Mouse (Mus musculus) ES-E14 (cell line): ENCODE measurements around the gene Apol6. TPM values are rescaled to one million over a fixed set of nuclear protein-coding genes. Genes with fewer than 3 reads are reported as not detected.
A peak's percentile ranks its signal among the peaks of the same experiment; 100 is the strongest.

ENCODE experiments used
- DNase-seq: peaks from one replicate; pipeline ENCODE4 v3.0.0-alpha.2; 2013; ENCODE audit warnings: low read depth, low spot score
- H3K27ac ChIP-seq: 2 replicates; pipeline ENCODE4 v1.5.1; 2012; ENCODE audit warnings: low read depth, mild to moderate bottlenecking, low read length, moderate library complexity, mixed read lengths; ENCODE audit not compliant: poor library complexity, insufficient read depth, severe bottlenecking
- H3K36me3 ChIP-seq: 2 replicates; pipeline ENCODE4 v1.6.1; 2012; ENCODE audit warnings: mild to moderate bottlenecking, low read length, moderate library complexity, mixed read lengths; ENCODE audit not compliant: control insufficient read depth, poor library complexity, insufficient read depth, severe bottlenecking
- H3K4me1 ChIP-seq, 2 experiments: fragments of 150-350 bp in 1 of 2; sonication (generic) in 1 of 2; 2 replicates each; pipeline ENCODE4 v1.6.1; 2012; ENCODE audit warnings: low read length in 2 of 2, mild to moderate bottlenecking in 1 of 2, mixed read lengths in 1 of 2; ENCODE audit not compliant: control insufficient read depth in 2 of 2, insufficient read depth in 2 of 2, poor library complexity in 1 of 2
- H3K4me3 ChIP-seq, 2 experiments: fragments of 150-350 bp in 1 of 2; sonication (generic) in 1 of 2; 2 replicates each; pipeline ENCODE4 v1.5.1; 2012; ENCODE audit warnings: low read length in 2 of 2, low read depth in 1 of 2, mild to moderate bottlenecking in 1 of 2, mixed read lengths in 1 of 2; ENCODE audit not compliant: insufficient read depth in 1 of 2, poor library complexity in 1 of 2, severe bottlenecking in 1 of 2
- H3K9ac ChIP-seq: 2 replicates; pipeline ENCODE4 v1.6.1; 2012; ENCODE audit warnings: low read depth, mild to moderate bottlenecking, low read length, mixed read lengths; ENCODE audit not compliant: poor library complexity, insufficient read depth, severe bottlenecking
- H3K9me3 ChIP-seq: fragments of 150-350 bp; sonication (generic); 2 replicates; pipeline ENCODE4 v1.6.1; 2012; ENCODE audit warnings: low read depth, mild to moderate bottlenecking, low read length; ENCODE audit not compliant: control insufficient read depth, insufficient read depth
- CHD2 ChIP-seq: IDR thresholded peaks from 2 replicates; pipeline ENCODE4 v1.6.1; 2014; ENCODE audit warnings: mild to moderate bottlenecking, low read depth, low read length, inconsistent platforms
- HCFC1 ChIP-seq: IDR thresholded peaks from 2 replicates; pipeline ENCODE4 v1.6.1; 2012; ENCODE audit warnings: low read length, inconsistent platforms, borderline replicate concordance; ENCODE audit not compliant: insufficient read depth
- MAFK ChIP-seq: IDR thresholded peaks from 2 replicates; pipeline ENCODE4 v1.6.1; 2014; ENCODE audit warnings: mild to moderate bottlenecking, low read depth, low read length, inconsistent platforms; ENCODE audit not compliant: insufficient read depth
- ZC3H11A ChIP-seq: IDR thresholded peaks from 2 replicates; pipeline ENCODE4 v1.6.1; 2012; ENCODE audit warnings: low read depth, mild to moderate bottlenecking, inconsistent platforms, low read length, borderline replicate concordance
- ZNF384 ChIP-seq: IDR thresholded peaks from 2 replicates; pipeline ENCODE4 v1.6.1; 2012; ENCODE audit warnings: low read depth, low read length, inconsistent platforms
- in situ Hi-C, 2 experiments: fragments of 600-800 bp; cut with MboI; formaldehyde crosslinking; loops; one replicate each; pipeline ENCODE4 v1.15.1; 2025; ENCODE audit warnings: low sequenced_read_pairs in 2 of 2, inconsistent platforms in 1 of 2; ENCODE audit not compliant: unreplicated experiment in 2 of 2
- total RNA-seq: library from RNA; depleted of rRNA; stranded (reverse); fragments of 300-350 nt; gene quantifications from 2 replicates; pipeline ENCODE4 v1.2.3, GENCODE M21; 2012; rRNA removed

Apol6 gene
- total RNA-seq: 3.0 and 3.3 TPM in 2 replicates

- H3K4me3 ChIP-seq: no peak within 1 kb of the TSS
- no peak within 1 kb of the TSS for H3K27ac ChIP-seq
- H3K4me1 ChIP-seq: peaks cover 0 to 5% of the 10 kb centered on the region in 2 experiments; a peak in 1 of 4 replicates
- no peak for TF ChIP-seq MAFK
- no peak for TF ChIP-seq CHD2
- TF ChIP-seq ZC3H11A: no peak
- TF ChIP-seq HCFC1: no peak
- TF ChIP-seq ZNF384: no peak
- H3K36me3 ChIP-seq: no peaks in the 10 kb centered on the region
- H3K9ac ChIP-seq: no peak within 1 kb of the TSS
- in situ Hi-C loops: no loop called here
- H3K9me3 ChIP-seq: no peaks in the 10 kb centered on the region
- DNase-seq: no peak
Observed at GRCm38 (mm10) chr15:77044597-77045320, at the start of gene Apol6. Apol6 (plus strand) TSS chr15:77044729.

- TF ChIP-seq MAFK (no peak), ZC3H11A (no peak), CHD2 (no peak), HCFC1 (no peak), ZNF384 (no peak)
Observed at GRCm38 (mm10) chr15:76998048-76998447, 46.5 kb upstream of the Apol6 start.

GRCm38 (mm10) chr15:76998878-76999588 lies 45.5 kb upstream of the Apol6 start:
- in situ Hi-C loops: no loop called here
- DNase-seq: no peak
- Histone ChIP-seq H3K36me3 (no peaks in the 10 kb centered on the region), H3K9me3 (no peaks in the 10 kb centered on the region), H3K9ac (peak overlapping the region; percentile 57), H3K27ac (no peak overlapping the region), H3K4me3 (peak overlapping the region; percentile 62 to 64), H3K4me1 (peaks cover 0 to 4% of the 10 kb centered on the region in 2 experiments; a peak in 3 of 4 replicates)
- no peak for TF ChIP-seq MAFK
- no peak for TF ChIP-seq CHD2
- TF ChIP-seq HCFC1: no peak
- no peak for TF ChIP-seq ZC3H11A
- TF ChIP-seq ZNF384: no peak

More at GRCm38 (mm10) chr15:76998048-76998447, 46.5 kb upstream of the Apol6 start:
- Histone ChIP-seq H3K36me3 (no peaks in the 10 kb centered on the region), H3K9me3 (no peaks in the 10 kb centered on the region), H3K4me3 (no peak overlapping the region), H3K27ac (no peak overlapping the region), H3K9ac (no peak overlapping the region), H3K4me1 (peaks cover 0 to 4% of the 10 kb centered on the region in 2 experiments; a peak in 2 of 4 replicates)
- no peak for DNase-seq
- in situ Hi-C loops: no loop called here

GRCm38 (mm10) chr15:77003173-77003867 lies 41.2 kb upstream of the Apol6 start:
- no peak overlapping the region for H3K4me3 ChIP-seq
- no peaks in the 10 kb centered on the region for H3K9me3 ChIP-seq
- peaks cover 0 to 4% of the 10 kb centered on the region in 2 experiments; a peak in 3 of 4 replicates for H3K4me1 ChIP-seq
- in situ Hi-C loops: no loop called here
- DNase-seq: no peak
- H3K9ac ChIP-seq: no peak overlapping the region
- TF ChIP-seq CHD2: no peak
- TF ChIP-seq ZC3H11A: no peak
- no peak for TF ChIP-seq ZNF384
- no peak for TF ChIP-seq HCFC1
- TF ChIP-seq MAFK: no peak
- no peak overlapping the region for H3K27ac ChIP-seq
- H3K36me3 ChIP-seq: no peaks in the 10 kb centered on the region
